Mouse (Mus musculus) spleen, adult 2 months (tissue): Measurements from ENCODE around the gene Iqch.

ENCODE experiments used
- CTCF ChIP-seq: fragments of 200-500 bp; IDR thresholded peaks from 2 replicates; pipeline ENCODE4 v1.5.1; 2011; ENCODE audit warnings: mild to moderate bottlenecking, inconsistent platforms; ENCODE audit not compliant: insufficient read depth, insufficient read length, insufficient replicate concordance; ENCODE audit errors: extremely low read depth
- POLR2A ChIP-seq: fragments of 200-500 bp; IDR thresholded peaks from 2 replicates; pipeline ENCODE4 v1.6.1; 2011; ENCODE audit warnings: low read depth, low read length, inconsistent platforms

GRCm38 (mm10) chr9:63541301-63541700, 61.0 kb downstream of the Iqch start:
- TF ChIP-seq CTCF: no peak
- no peak for TF ChIP-seq POLR2A
